Mouse (Mus musculus) retina, embryonic 14.5 days (tissue): ENCODE data around the gene Olfr913.

Experiments used
- DNase-seq: peaks from one replicate; pipeline ENCODE4 v3.0.0-alpha.2; 2015; ENCODE audit warnings: low spot score

The Olfr913 gene

GRCm38 (mm10) chr9:38592459-38592858 lies at the start of gene Olfr913:
TSS of gene Olfr913 (plus strand) at chr9:38592759.
- no peak for DNase-seq

- DNase-seq: no peak
These were observed 12.7 kb upstream of the Olfr913 start, which contains the start of gene Olfr912 for GRCm38 (mm10) chr9:38579878-38580277. TSS of gene Olfr912 (plus strand) at chr9:38580178.

- DNase-seq: no peak
These were observed 1.5 kb upstream of the Olfr913 start for GRCm38 (mm10) chr9:38591056-38591455.

- DNase-seq: no peak
These were observed 12.2 kb downstream of the Olfr913 start, which contains the start of gene Olfr914 for GRCm38 (mm10) chr9:38604802-38605201. TSS of gene Olfr914 (plus strand) at chr9:38605102.

GRCm38 (mm10) chr9:38632406-38632805 lies 39.8 kb downstream of the Olfr913 start:
- DNase-seq: no peak
